In the genomic region with DNA sequence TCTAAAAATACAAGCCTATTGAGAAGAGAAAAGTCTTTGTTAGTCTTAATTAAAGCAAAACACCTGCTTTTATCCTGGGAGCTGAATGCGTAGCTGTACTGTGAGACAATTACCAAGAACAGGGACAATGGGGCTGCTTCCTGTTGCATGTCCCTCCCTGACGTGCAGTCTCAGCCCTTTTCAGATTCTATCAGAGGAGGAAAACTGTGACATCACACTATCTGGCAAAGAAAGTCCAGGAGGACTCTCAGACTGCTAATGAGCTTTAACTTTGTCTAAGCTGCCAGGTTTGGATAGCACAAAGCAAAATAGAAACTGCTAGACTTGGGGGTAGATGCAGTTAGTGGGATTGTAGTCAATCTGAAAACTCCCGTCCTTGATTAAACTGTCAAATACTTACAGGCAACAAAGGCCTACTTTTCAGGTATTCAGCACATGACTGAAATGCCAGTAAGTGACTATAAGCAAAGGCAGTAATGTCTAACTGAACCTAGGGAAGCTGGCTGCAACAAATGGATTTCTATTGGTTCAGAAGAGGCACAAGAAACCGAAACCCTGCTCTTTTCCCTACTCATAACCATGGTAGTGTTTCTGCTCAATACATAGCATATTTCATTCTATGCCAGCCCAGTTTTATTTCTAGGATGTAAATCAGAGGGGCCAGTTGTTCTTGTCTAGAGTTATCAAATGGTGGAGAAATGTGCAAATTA, we compare ENCODE assay signal across 13 mouse cellular contexts.
DNase-seq lines count a peak whose midpoint lies in the region; ATAC-seq and TF ChIP-seq lines count a peak whose summit lies in the region.
"Had no signal": no experiment of that assay in that cellular context is flagged by ENCODE, and none has a peak within 500 bp of the region (broad histone marks: within the 10 kb centered on the region; RNA-seq: fewer than 3 reads in every experiment).

No protein-coding gene starts in this region.

- H3K9ac ChIP-seq in hindbrain, embryonic 13.5 days: no peak overlapping the region

- TF ChIP-seq CTCF in olfactory bulb, adult 2 months (IDR thresholded peaks at IDR 0.05; ENCODE audit: insufficient read depth, low read depth, low read length): no peak

- H3K4me1 ChIP-seq in hindbrain, embryonic 13.5 days (replicated peaks): peaks cover 6% of the 10 kb centered on the region; the same call in 1 of the 2 replicates
- H3K4me1 ChIP-seq in olfactory bulb, adult 2 months (ENCODE audit: control insufficient read depth, insufficient read depth, low read length): 0 out of 2 replicates have a peak, but pooled peaks cover 2% of the 10 kb centered on the region

- H3K4me2 ChIP-seq in hindbrain, embryonic 13.5 days: no peak overlapping the region
- H3K4me2 ChIP-seq: liver, embryonic 11.5 days had no signal

- peak; percentile 73; the same call in 1 of the 2 replicates for ATAC-seq in hindbrain, embryonic 13.5 days (ENCODE audit: low FRiP score)

- H3K36me3 ChIP-seq in hindbrain, embryonic 13.5 days: no peaks in the 10 kb centered on the region

- no peak for TF ChIP-seq POLR2A in olfactory bulb, adult 2 months (IDR thresholded peaks at IDR 0.05; ENCODE audit: insufficient read depth, low read depth, low read length)

- H3K4me3 ChIP-seq in hindbrain, embryonic 13.5 days: no peak overlapping the region
- H3K4me3 ChIP-seq in olfactory bulb, adult 2 months (ENCODE audit: insufficient read depth, low read depth, low read length): no peak overlapping the region

- 42% methylated on average over 4 of the region's 4 CpGs for WGBS in hindbrain, embryonic 13.5 days
- WGBS in olfactory bulb, adult 2 months: 46% methylated on average over 4 of the region's 4 CpGs

- H3K9me3 ChIP-seq in hindbrain, embryonic 13.5 days: no peaks in the 10 kb centered on the region

- intact Hi-C loops in left cerebral cortex, postnatal 14 days (cut with DNase I): no loop called here
- intact Hi-C loops in left cerebral cortex, postnatal 36 days (cut with DNase I): no loop called here

- H3K27ac ChIP-seq in hindbrain, embryonic 13.5 days: no peak overlapping the region
- H3K27ac ChIP-seq in olfactory bulb, adult 2 months (ENCODE audit: insufficient read depth, low read depth, low read length): peak overlapping the region; percentile 82; the same call in 1 of the 2 replicates

- peak; percentile 17 to 33 for DNase-seq in left cerebral cortex, postnatal 14 days (ENCODE audit: low spot score in 2 of 2)
- DNase-seq in left cerebral cortex, postnatal 36 days (ENCODE audit: low spot score in 2 of 2): no peak
- DNase-seq in brain, embryonic 18.5 days (ENCODE audit: low read depth, low spot score): peak; percentile 32
- DNase-seq in lung, postnatal 4 days: no peak
- DNase-seq in thymus, postnatal 36 days: no peak
- DNase-seq in cerebellum, adult 9-10 months: no peak
- DNase-seq: gastrocnemius, postnatal 10 days; kidney, adult 9 months; lung, postnatal 10 days had no signal

- H3K27me3 ChIP-seq in hindbrain, embryonic 13.5 days: no peaks in the 10 kb centered on the region
- H3K27me3 ChIP-seq: CH12.LX had no signal

Comparison
In these comparisons a context has a peak if more than half of its experiments do, and no peak if none do; other contexts are left out.
1. DNase-seq: peak in left cerebral cortex, postnatal 14 days (2 of 2) and brain, embryonic 18.5 days (single experiment); none in left cerebral cortex, postnatal 36 days (0 of 2), lung, postnatal 4 days (0 of 2), thymus, postnatal 36 days (0 of 2) and cerebellum, adult 9-10 months (single experiment).